Mouse (Mus musculus) spleen, postnatal 14 days (tissue): Measurements from ENCODE around the gene Adamts16.
"Not testable (repeated sequence)": the region's sequence is repeated elsewhere in the genome, so short reads cannot be mapped to it uniquely, and the experiment has no call there.

ENCODE experiments used
- DNase-seq, 2 experiments: peaks; one replicate each; pipeline ENCODE4 v3.0.0; 2021 to 2022; ENCODE audit warnings: low spot score in 2 of 2

The Adamts16 gene

GRCm38 (mm10) chr13:70841421-70841904 lies at the start of gene Adamts16:
Gene Adamts16 (minus strand): TSS chr13:70841811.
- no peak for DNase-seq

- DNase-seq: no peak
Measured at GRCm38 (mm10) chr13:70887136-70887535, 45.5 kb upstream of the Adamts16 start.

- DNase-seq: no peak
Measured at GRCm38 (mm10) chr13:70885006-70885405, 43.4 kb upstream of the Adamts16 start.

GRCm38 (mm10) chr13:70883891-70884890 lies 42.6 kb upstream of the Adamts16 start:
- no peak for DNase-seq

GRCm38 (mm10) chr13:70879971-70880370 lies 38.4 kb upstream of the Adamts16 start:
- not testable (repeated sequence) for DNase-seq

GRCm38 (mm10) chr13:70877550-70877913 lies 35.9 kb upstream of the Adamts16 start:
- no peak for DNase-seq

GRCm38 (mm10) chr13:70876648-70877549 lies 35.3 kb upstream of the Adamts16 start:
- no peak for DNase-seq

- DNase-seq: no peak
Measured at GRCm38 (mm10) chr13:70875411-70875949, 33.9 kb upstream of the Adamts16 start.

- no peak for DNase-seq
Measured at GRCm38 (mm10) chr13:70874741-70875140, 33.1 kb upstream of the Adamts16 start.

GRCm38 (mm10) chr13:70873851-70874250 lies 32.2 kb upstream of the Adamts16 start:
- not testable (repeated sequence) for DNase-seq

- DNase-seq: no peak
Measured at GRCm38 (mm10) chr13:70871049-70871448, 29.4 kb upstream of the Adamts16 start.

GRCm38 (mm10) chr13:70866971-70867625 lies 25.5 kb upstream of the Adamts16 start:
- DNase-seq: no peak

GRCm38 (mm10) chr13:70865867-70866266 lies 24.3 kb upstream of the Adamts16 start:
- no peak for DNase-seq

GRCm38 (mm10) chr13:70862162-70862908 lies 20.7 kb upstream of the Adamts16 start:
- DNase-seq: no peak

GRCm38 (mm10) chr13:70853601-70854000 lies 12.0 kb upstream of the Adamts16 start:
- no peak for DNase-seq

- DNase-seq: no peak
Measured at GRCm38 (mm10) chr13:70846933-70847332, 5.3 kb upstream of the Adamts16 start.

- DNase-seq: no peak
Measured at GRCm38 (mm10) chr13:70845526-70845925, 3.9 kb upstream of the Adamts16 start.

- DNase-seq: no peak
Measured at GRCm38 (mm10) chr13:70842126-70842525, 515 bp upstream of the Adamts16 start.

- DNase-seq: no peak
Measured at GRCm38 (mm10) chr13:70840161-70840560, 1.4 kb downstream of the Adamts16 start.

GRCm38 (mm10) chr13:70837571-70837970 lies 4.0 kb downstream of the Adamts16 start:
- no peak for DNase-seq

GRCm38 (mm10) chr13:70836246-70836645 lies 5.4 kb downstream of the Adamts16 start:
- no peak for DNase-seq
